In genomic region chr6:24076089-24076488, GRCm38 (mm10) we compare ENCODE assay signal across 20 mouse cellular contexts.
"Had no signal": no experiment of that assay in that cellular context is flagged by ENCODE, and none has a peak within 500 bp of the region (broad histone marks: within the 10 kb centered on the region; RNA-seq: fewer than 3 reads in every experiment).

No protein-coding gene starts in this region.

- H3K36me3 ChIP-seq: limb, embryonic 10.5 days; limb, embryonic 13.5 days; midbrain, embryonic 13.5 days; neural tube, embryonic 13.5 days; stomach, embryonic 15.5 days had no signal

- H3K4me3 ChIP-seq: layer of hippocampus, adult 2 months; limb, embryonic 10.5 days; limb, embryonic 13.5 days; midbrain, embryonic 13.5 days; myocyte; neural tube, embryonic 13.5 days; stomach, embryonic 15.5 days had no signal

- DNase-seq: kidney, postnatal 25 days; layer of hippocampus, adult 9-11 months; liver, postnatal 0 days; lung, embryonic 14.5 days; retina, postnatal 1 day; right cerebral cortex, postnatal 25 days; spleen, adult 18-20 months; thymus, postnatal 25 days had no signal

- H3K4me2 ChIP-seq: limb, embryonic 13.5 days; liver, embryonic 11.5 days; lung, embryonic 14.5 days; midbrain, embryonic 13.5 days; neural tube, embryonic 13.5 days; stomach, embryonic 15.5 days had no signal

- ATAC-seq: liver, postnatal 0 days; lung, postnatal 0 days; midbrain, embryonic 13.5 days; midbrain, embryonic 16.5 days had no signal

- H3K27ac ChIP-seq: layer of hippocampus, adult 2 months; limb, embryonic 10.5 days; limb, embryonic 13.5 days; liver, embryonic 14.5 days; macrophage; midbrain, embryonic 13.5 days; neural tube, embryonic 13.5 days; stomach, embryonic 15.5 days had no signal

- H3K27me3 ChIP-seq: limb, embryonic 13.5 days; midbrain, embryonic 13.5 days; neural tube, embryonic 13.5 days; stomach, embryonic 15.5 days had no signal

- H3K9ac ChIP-seq: limb, embryonic 13.5 days; liver, embryonic 14.5 days; liver, postnatal 0 days; lung, embryonic 14.5 days; midbrain, embryonic 13.5 days; neural tube, embryonic 13.5 days; stomach, embryonic 15.5 days had no signal

- H3K4me1 ChIP-seq: limb, embryonic 10.5 days; limb, embryonic 13.5 days; midbrain, embryonic 13.5 days; neural tube, embryonic 13.5 days; stomach, embryonic 15.5 days had no signal

- H3K9me3 ChIP-seq: limb, embryonic 10.5 days; limb, embryonic 13.5 days; midbrain, embryonic 13.5 days; neural tube, embryonic 13.5 days; stomach, embryonic 15.5 days had no signal
